7 mouse cellular contexts compared by ENCODE assay signal in genomic region chr10:88356983-88357559, GRCm38 (mm10). TPM values are rescaled to one million over a fixed set of nuclear protein-coding genes. Genes with fewer than 3 reads are reported as not detected.
A peak's percentile ranks its signal among the peaks of the same experiment; 100 is the strongest.
DNase-seq lines count a peak whose midpoint lies in the region; ATAC-seq and TF ChIP-seq lines count a peak whose summit lies in the region.

No protein-coding gene starts in this region.

- H3K4me1 ChIP-seq in limb, embryonic 12.5 days (replicated peaks) = peaks cover 5% of the 10 kb centered on the region; the same call in 1 of the 2 replicates
- H3K4me1 ChIP-seq in midbrain, embryonic 13.5 days (replicated peaks) = peaks cover 9% of the 10 kb centered on the region
- H3K4me1 ChIP-seq in small intestine, adult 2 months (ENCODE audit: control insufficient read depth, insufficient read depth, insufficient read length, low read length) = peaks cover 5% of the 10 kb centered on the region; the same call in 1 of the 2 replicates

- H3K9ac ChIP-seq in limb, embryonic 12.5 days (replicated peaks) = peak overlapping the region; percentile 65
- H3K9ac ChIP-seq in midbrain, embryonic 13.5 days (replicated peaks) = peak overlapping the region; percentile 64

- H3K4me3 ChIP-seq in limb, embryonic 12.5 days (replicated peaks) = peak overlapping the region; percentile 58
- H3K4me3 ChIP-seq in midbrain, embryonic 13.5 days (replicated peaks) = peak overlapping the region; percentile 53
- H3K4me3 ChIP-seq in small intestine, adult 2 months (ENCODE audit: low read depth, low read length) = peak overlapping the region; percentile 64

- DNase-seq in R1 (ENCODE audit: low read depth, low spot score) = peak; percentile 51
- peak; percentile 60 for DNase-seq in embryo, embryonic 10 days (ENCODE audit: low spot score)
- DNase-seq in heart, adult 18-20 months = peak; percentile 84 to 87
- DNase-seq in kidney, adult 11 months = peak; percentile 52

- H3K27ac ChIP-seq in limb, embryonic 12.5 days = no peak overlapping the region
- no peak overlapping the region for H3K27ac ChIP-seq in midbrain, embryonic 13.5 days
- no peak overlapping the region; the same call in 1 of the 2 replicates for H3K27ac ChIP-seq in small intestine, adult 2 months (ENCODE audit: insufficient read depth, low read depth, low read length)

- WGBS in limb, embryonic 12.5 days = 4% methylated on average over 30 of the region's 47 CpGs
- 5% methylated on average over 23 of the region's 47 CpGs for WGBS in midbrain, embryonic 13.5 days
- WGBS in small intestine, adult 2 months = 2% methylated on average over 47 of the region's 47 CpGs

- H3K4me2 ChIP-seq in limb, embryonic 12.5 days = peak overlapping the region; percentile 87
- H3K4me2 ChIP-seq in midbrain, embryonic 13.5 days (replicated peaks) = peak overlapping the region; percentile 75

- no peak; the same call in 1 of the 2 replicates for TF ChIP-seq POLR2A in small intestine, adult 2 months (IDR thresholded peaks at IDR 0.05; ENCODE audit: low read depth, low read length)

- H3K27me3 ChIP-seq in limb, embryonic 12.5 days = peaks cover 30% of the 10 kb centered on the region
- H3K27me3 ChIP-seq in midbrain, embryonic 13.5 days = peaks cover 22% of the 10 kb centered on the region
- H3K27me3 ChIP-seq in small intestine, adult 2 months (ENCODE audit: control insufficient read depth, insufficient read depth, low read length) = no peaks in the 10 kb centered on the region

- peak; percentile 30; the same call in 1 of the 2 replicates for ATAC-seq in limb, embryonic 12.5 days (ENCODE audit: insufficient number of reproducible peaks, insufficient read depth, low FRiP score, low TSS enrichment, low read depth)
- peak; percentile 82 for ATAC-seq in midbrain, embryonic 13.5 days

- no peak for TF ChIP-seq CTCF in small intestine, adult 2 months (IDR thresholded peaks at IDR 0.05; ENCODE audit: extremely low read depth, insufficient read length, insufficient replicate concordance, low read depth, low read length)

- H3K9me3 ChIP-seq in limb, embryonic 12.5 days = 0 out of 2 replicates have a peak, but pooled peaks cover 3% of the 10 kb centered on the region
- no peaks in the 10 kb centered on the region for H3K9me3 ChIP-seq in midbrain, embryonic 13.5 days

- no peaks in the 10 kb centered on the region for H3K36me3 ChIP-seq in limb, embryonic 12.5 days
- no peaks in the 10 kb centered on the region for H3K36me3 ChIP-seq in midbrain, embryonic 13.5 days
- H3K36me3 ChIP-seq in small intestine, adult 2 months (ENCODE audit: control insufficient read depth, insufficient read depth, low read length) = no peaks in the 10 kb centered on the region

RNA-seq across cellular contexts. Expression of gene Dram1, which starts 21.8 kb away (rescaled TPM):
- 1 to 10 TPM; 2.9 to 4.2 TPM for total RNA-seq in heart, adult 18-20 months (2021)
- polyA plus RNA-seq in limb, embryonic 12.5 days (2016; fragmentation: Nextera tagmentation; extraction: Ambion mirVana) = 0.49 and 0.55 TPM in 2 replicates
- 0.31 and 0.36 TPM in 2 replicates for polyA plus RNA-seq in midbrain, embryonic 13.5 days (2015; fragmentation: Nextera tagmentation; extraction: Ambion mirVana)
- polyA plus RNA-seq in small intestine, adult 2 months (2012; rRNA removed) = 3.6 and 4.6 TPM in 2 replicates

RNA-seq across cellular contexts. Expression of gene Gnptab, which starts 21.9 kb away (rescaled TPM):
- total RNA-seq in heart, adult 18-20 months (2021) = 10 to 100 TPM; 25.5 to 25.9 TPM
- 8.0 and 10.7 TPM in 2 replicates for polyA plus RNA-seq in limb, embryonic 12.5 days (2016; fragmentation: Nextera tagmentation; extraction: Ambion mirVana)
- polyA plus RNA-seq in midbrain, embryonic 13.5 days (2015; fragmentation: Nextera tagmentation; extraction: Ambion mirVana) = 12.9 and 13.4 TPM in 2 replicates
- 4.5 and 6.1 TPM in 2 replicates for polyA plus RNA-seq in small intestine, adult 2 months (2012; rRNA removed)
